Mouse (Mus musculus) heart, embryonic 15.5 days (tissue): ENCODE measurements around the gene Dbi. TPM values are rescaled to one million over a fixed set of nuclear protein-coding genes. Genes with fewer than 3 reads are reported as not detected.

ENCODE experiments used
- ATAC-seq: fragments of 200-750 bp; cut with Nextera tagmentation; replicated peaks from 2 replicates; pipeline ENCODE4 v1.8.0; 2017; ENCODE audit warnings: low read depth, moderate TSS enrichment; ENCODE audit not compliant: insufficient number of reproducible peaks, insufficient read depth, low FRiP score
- H3K27ac ChIP-seq: fragments of 300-500 bp; sonication (generic); 2 replicates; pipeline ENCODE4 v1.5.1; 2015; ENCODE audit warnings: mild to moderate bottlenecking, inconsistent platforms
- H3K27me3 ChIP-seq: fragments of 300-500 bp; sonication (generic); 2 replicates; pipeline ENCODE4 v1.6.1; 2015; ENCODE audit warnings: inconsistent platforms
- H3K36me3 ChIP-seq: fragments of 300-500 bp; sonication (generic); 2 replicates; pipeline ENCODE4 v1.6.1; 2015; ENCODE audit warnings: mild to moderate bottlenecking, inconsistent platforms
- H3K4me1 ChIP-seq: fragments of 300-500 bp; sonication (generic); replicated peaks from 2 replicates; pipeline ENCODE4 v1.6.1; 2015; ENCODE audit warnings: inconsistent platforms
- H3K4me2 ChIP-seq: fragments of 300-500 bp; sonication (generic); 2 replicates; pipeline ENCODE4 v1.6.1; 2015; ENCODE audit warnings: inconsistent platforms, mild to moderate bottlenecking, moderate library complexity
- H3K4me3 ChIP-seq: fragments of 300-500 bp; sonication (generic); 2 replicates; pipeline ENCODE4 v1.5.1; 2015; ENCODE audit warnings: mild to moderate bottlenecking, inconsistent platforms
- H3K9ac ChIP-seq: fragments of 300-500 bp; sonication (generic); 2 replicates; pipeline ENCODE4 v1.6.1; 2015; ENCODE audit warnings: mild to moderate bottlenecking, inconsistent platforms
- H3K9me3 ChIP-seq: fragments of 300-500 bp; sonication (generic); replicated peaks from 2 replicates; pipeline ENCODE4 v1.6.1; 2016; ENCODE audit warnings: inconsistent platforms
- WGBS: fragments of 180-500 bp; shearing (Covaris S2); methylation state at CpG from one replicate; pipeline ENCODE4 v1.1.7; 2015; ENCODE audit warnings: mixed read lengths; 5-methylcytosine and 5-hydroxymethylcytosine counted together
- polyA plus RNA-seq: library from polyadenylated mRNA; unstranded; fragments of >200 nt; fragmentation: Nextera tagmentation; extraction: Ambion mirVana; gene quantifications from 2 replicates; pipeline ENCODE4 v1.2.1, GENCODE M21; 2015

Gene Dbi
- polyA plus RNA-seq, 1 experiment from 2014 or later, result 771 TPM

- WGBS, result 54% methylated on average over 5 of the region's 5 CpGs
- no peak for ATAC-seq
Observed at GRCm38 (mm10) chr1:120142551-120142950, 21.7 kb upstream of the Dbi start.

DNA sequence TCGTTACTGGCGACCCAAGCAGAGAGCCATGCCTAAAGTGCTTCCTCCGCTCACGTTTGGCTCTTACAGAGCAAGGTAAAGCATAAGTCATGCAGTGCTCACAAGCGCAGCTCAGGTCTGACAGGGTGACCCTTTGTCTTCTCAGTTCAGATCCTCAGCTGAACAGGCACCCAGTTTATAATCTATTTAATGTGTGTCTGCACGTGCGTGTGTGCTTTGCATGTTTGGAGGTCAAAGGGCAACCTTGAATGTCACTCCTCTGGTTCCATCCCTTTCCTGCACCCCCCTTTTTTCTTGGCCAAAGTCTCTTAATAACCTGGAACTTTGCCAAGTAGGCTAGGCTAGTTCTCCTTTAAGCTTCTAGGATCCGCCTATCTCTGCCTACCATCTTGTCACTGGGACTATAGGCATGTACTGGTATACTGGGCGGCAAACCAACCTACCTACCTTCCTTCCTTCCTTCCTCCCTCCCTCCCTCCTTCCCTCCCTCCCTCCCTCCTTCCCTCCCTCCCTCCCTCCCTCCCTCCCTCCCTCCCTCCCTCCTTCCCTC is 19.3 kb upstream of the Dbi start:
- peaks cover 5% of the 10 kb centered on the region; the same call in 1 of the 2 replicates for H3K4me1 ChIP-seq
- H3K4me3 ChIP-seq, result no peak overlapping the region
- H3K27ac ChIP-seq, result no peak overlapping the region
- H3K27me3 ChIP-seq, result no peaks in the 10 kb centered on the region
- 80% methylated on average over 9 of the region's 9 CpGs for WGBS
- H3K9ac ChIP-seq, result no peak overlapping the region
- no peaks in the 10 kb centered on the region for H3K9me3 ChIP-seq
- no peak for ATAC-seq
- no peaks in the 10 kb centered on the region for H3K36me3 ChIP-seq
- no peak overlapping the region for H3K4me2 ChIP-seq

More at GRCm38 (mm10) chr1:120142551-120142950, 21.7 kb upstream of the Dbi start:
- H3K4me1 ChIP-seq, result peaks cover 5% of the 10 kb centered on the region; the same call in 1 of the 2 replicates
- no peaks in the 10 kb centered on the region for H3K27me3 ChIP-seq
- no peaks in the 10 kb centered on the region for H3K9me3 ChIP-seq
- no peak overlapping the region for H3K27ac ChIP-seq
- no peaks in the 10 kb centered on the region for H3K36me3 ChIP-seq
- H3K9ac ChIP-seq, result no peak overlapping the region
- H3K4me3 ChIP-seq, result no peak overlapping the region
- H3K4me2 ChIP-seq, result no peak overlapping the region

DNA sequence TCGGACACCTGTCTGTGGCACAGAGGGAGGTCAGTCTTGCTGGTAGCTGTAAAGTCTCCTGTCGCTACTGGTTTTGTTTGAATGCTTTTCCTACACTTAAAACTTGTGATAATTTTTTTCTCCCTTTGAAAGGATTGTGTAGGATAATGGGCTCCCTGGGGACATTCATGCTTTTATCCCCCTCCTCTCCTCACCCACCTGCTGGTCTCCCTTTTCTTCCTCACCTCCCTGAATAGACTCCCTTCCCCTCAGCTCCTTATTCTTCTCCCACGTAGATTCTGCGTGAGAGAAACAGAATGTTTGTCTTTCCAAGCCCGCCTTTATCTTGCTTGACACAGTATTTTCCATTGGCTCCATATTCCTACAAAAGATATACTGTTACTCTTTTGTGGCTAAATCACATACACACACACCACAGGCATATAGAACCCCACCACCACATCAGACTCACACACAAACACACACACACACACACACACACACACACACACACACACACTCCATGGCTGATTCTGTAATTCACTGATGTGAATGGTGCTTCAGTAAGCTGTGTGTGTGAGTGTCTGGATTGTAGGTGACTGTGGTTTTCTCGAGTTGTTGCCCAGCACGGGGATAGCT is 18.2 kb upstream of the Dbi start:
- no peak overlapping the region for H3K9ac ChIP-seq
- H3K36me3 ChIP-seq, result no peaks in the 10 kb centered on the region
- H3K27me3 ChIP-seq, result no peaks in the 10 kb centered on the region
- H3K4me2 ChIP-seq, result no peak overlapping the region
- no peak for ATAC-seq
- WGBS, result 45% methylated on average over 7 of the region's 7 CpGs
- H3K4me3 ChIP-seq, result no peak overlapping the region
- no peak overlapping the region for H3K27ac ChIP-seq
- peaks cover 5% of the 10 kb centered on the region; the same call in 1 of the 2 replicates for H3K4me1 ChIP-seq
- H3K9me3 ChIP-seq, result no peaks in the 10 kb centered on the region

GRCm38 (mm10) chr1:120135934-120136786 is 15.3 kb upstream of the Dbi start:
- Histone ChIP-seq H3K36me3 (no peaks in the 10 kb centered on the region), H3K4me1 (no peaks in the 10 kb centered on the region), H3K27ac (no peak overlapping the region), H3K9me3 (no peaks in the 10 kb centered on the region), H3K9ac (no peak overlapping the region), H3K27me3 (no peaks in the 10 kb centered on the region), H3K4me2 (no peak overlapping the region), H3K4me3 (no peak overlapping the region)
- WGBS, result 72% methylated on average over 7 of the region's 7 CpGs
- ATAC-seq, result no peak

DNA sequence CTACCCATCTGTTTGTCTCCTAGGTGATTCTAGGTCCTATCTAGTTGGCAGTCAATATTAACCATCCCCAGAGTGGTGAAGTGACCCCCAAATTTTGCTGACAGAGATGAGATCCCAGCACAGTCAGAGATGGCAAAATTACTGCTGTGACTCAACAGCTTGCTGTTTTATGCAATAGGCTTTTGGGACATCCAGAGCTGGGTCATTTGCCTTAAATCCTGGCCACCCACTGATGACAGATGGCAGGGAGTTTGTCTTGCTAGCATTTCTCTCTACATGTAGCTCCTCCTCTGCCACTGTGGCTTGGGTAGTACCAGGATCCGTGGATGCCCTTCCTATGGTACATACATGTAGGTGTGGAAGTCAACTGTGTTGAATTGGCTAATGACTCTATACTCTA is 11.5 kb upstream of the Dbi start:
- H3K4me1 ChIP-seq, result no peaks in the 10 kb centered on the region
- 92% methylated on average over 1 of the region's 1 CpGs for WGBS
- ATAC-seq, result no peak

DNA sequence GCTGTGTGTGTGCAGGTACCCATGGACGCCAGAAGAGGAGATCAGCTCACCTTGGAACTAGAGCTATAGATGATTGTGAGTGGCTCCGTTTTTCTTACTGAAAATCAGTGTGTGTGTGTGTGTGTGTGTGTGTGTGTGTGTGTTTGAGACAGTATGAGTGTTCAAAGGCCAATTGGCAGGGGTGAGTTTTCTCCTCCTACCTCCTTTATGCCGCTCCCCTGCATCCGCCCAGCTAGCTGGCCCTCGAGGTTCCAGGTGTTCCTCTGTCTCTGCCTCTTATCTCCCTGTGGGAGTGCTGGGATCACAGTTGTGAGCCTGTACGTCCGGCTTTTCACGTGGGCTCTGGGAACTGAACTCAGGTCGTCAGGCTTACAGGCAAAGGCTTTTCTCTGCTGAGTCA is 5.4 kb upstream of the Dbi start:
- H3K4me3 ChIP-seq, result no peak overlapping the region
- H3K9me3 ChIP-seq, result no peaks in the 10 kb centered on the region
- no peak overlapping the region for H3K9ac ChIP-seq
- WGBS, result 63% methylated on average over 9 of the region's 9 CpGs
- ATAC-seq, result no peak
- no peaks in the 10 kb centered on the region for H3K4me1 ChIP-seq
- no peak overlapping the region for H3K4me2 ChIP-seq
- no peak overlapping the region for H3K27ac ChIP-seq
- H3K27me3 ChIP-seq, result no peaks in the 10 kb centered on the region
- H3K36me3 ChIP-seq, result no peaks in the 10 kb centered on the region

More for the DNA sequence above, 11.5 kb upstream of the Dbi start:
- Histone ChIP-seq H3K36me3 (no peaks in the 10 kb centered on the region), H3K9me3 (no peaks in the 10 kb centered on the region), H3K27me3 (no peaks in the 10 kb centered on the region), H3K27ac (no peak overlapping the region), H3K9ac (no peak overlapping the region), H3K4me3 (no peak overlapping the region), H3K4me2 (no peak overlapping the region)

GRCm38 (mm10) chr1:120125471-120125870 is 4.6 kb upstream of the Dbi start:
- no peak overlapping the region for H3K4me2 ChIP-seq
- H3K9me3 ChIP-seq, result no peaks in the 10 kb centered on the region
- H3K36me3 ChIP-seq, result no peaks in the 10 kb centered on the region
- H3K9ac ChIP-seq, result no peak overlapping the region
- no peaks in the 10 kb centered on the region for H3K27me3 ChIP-seq
- H3K4me1 ChIP-seq, result no peaks in the 10 kb centered on the region; the same call in 1 of the 2 replicates
- H3K27ac ChIP-seq, result no peak overlapping the region
- 63% methylated on average over 6 of the region's 6 CpGs for WGBS
- ATAC-seq, result no peak
- no peak overlapping the region for H3K4me3 ChIP-seq

GRCm38 (mm10) chr1:120124839-120125238 is 4.0 kb upstream of the Dbi start:
- Histone ChIP-seq H3K9ac (no peak overlapping the region), H3K4me1 (peaks cover 5% of the 10 kb centered on the region), H3K27me3 (no peaks in the 10 kb centered on the region), H3K27ac (no peak overlapping the region), H3K4me3 (no peak overlapping the region), H3K4me2 (no peak overlapping the region), H3K9me3 (no peaks in the 10 kb centered on the region), H3K36me3 (no peaks in the 10 kb centered on the region)
- 55% methylated on average over 4 of the region's 4 CpGs for WGBS
- ATAC-seq, result no peak

- H3K27ac ChIP-seq, result no peak overlapping the region
- no peaks in the 10 kb centered on the region for H3K36me3 ChIP-seq
- no peak overlapping the region for H3K9ac ChIP-seq
- no peak overlapping the region for H3K4me2 ChIP-seq
- no peaks in the 10 kb centered on the region for H3K9me3 ChIP-seq
- H3K4me3 ChIP-seq, result no peak overlapping the region
- H3K4me1 ChIP-seq, result peaks cover 25% of the 10 kb centered on the region
- H3K27me3 ChIP-seq, result no peaks in the 10 kb centered on the region
- WGBS, result 85% methylated on average over 8 of the region's 8 CpGs
- no peak for ATAC-seq
Observed at GRCm38 (mm10) chr1:120122634-120123383, 1.9 kb upstream of the Dbi start.

DNA sequence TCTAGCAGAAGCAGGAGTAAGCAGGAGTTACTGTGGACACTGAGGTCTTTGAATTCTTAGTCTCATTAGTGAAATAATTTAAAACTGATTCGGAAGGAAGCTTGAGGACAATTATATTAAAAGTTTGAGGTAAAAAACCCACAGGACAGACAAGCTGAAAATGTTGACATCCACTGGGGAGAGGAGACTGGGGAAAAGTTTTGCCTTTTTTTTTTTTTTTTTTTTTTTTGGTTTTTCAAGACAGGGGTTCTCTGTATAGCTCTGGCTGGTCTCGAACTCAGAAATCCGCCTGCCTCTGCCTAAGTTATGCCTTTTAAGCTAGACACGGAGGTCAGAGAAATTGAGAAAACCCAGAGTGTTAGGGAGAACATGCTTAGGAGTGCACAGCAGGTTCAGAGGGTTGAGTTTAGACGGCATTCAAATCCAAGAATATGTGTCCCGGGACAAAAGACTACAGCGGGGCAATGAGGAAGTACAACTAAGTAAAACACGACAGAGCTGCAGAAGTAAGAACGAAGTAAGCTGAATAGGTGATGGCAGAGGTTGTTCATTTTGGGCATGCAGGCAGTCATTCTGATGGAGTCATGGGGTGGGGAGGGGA is 1.2 kb upstream of the Dbi start:
- H3K9ac ChIP-seq, result peak overlapping the region; percentile 60
- no peaks in the 10 kb centered on the region for H3K9me3 ChIP-seq
- no peaks in the 10 kb centered on the region for H3K36me3 ChIP-seq
- H3K27ac ChIP-seq, result peak overlapping the region; percentile 96
- ATAC-seq, result no peak
- H3K4me1 ChIP-seq, result peaks cover 31% of the 10 kb centered on the region
- H3K27me3 ChIP-seq, result no peaks in the 10 kb centered on the region
- H3K4me3 ChIP-seq, result peak overlapping the region; percentile 66
- 84% methylated on average over 9 of the region's 9 CpGs for WGBS
- peak overlapping the region; percentile 78 for H3K4me2 ChIP-seq
